Mouse (Mus musculus): ENCODE measurements around the gene Lactbl1. TPM values are rescaled to one million over a fixed set of nuclear protein-coding genes. Genes with fewer than 3 reads are reported as not detected.
A peak's percentile ranks its signal among the peaks of the same experiment; 100 is the strongest.

Gene Lactbl1
- polyA plus RNA-seq, 1 experiment from 2014 or later = not detected

DNA sequence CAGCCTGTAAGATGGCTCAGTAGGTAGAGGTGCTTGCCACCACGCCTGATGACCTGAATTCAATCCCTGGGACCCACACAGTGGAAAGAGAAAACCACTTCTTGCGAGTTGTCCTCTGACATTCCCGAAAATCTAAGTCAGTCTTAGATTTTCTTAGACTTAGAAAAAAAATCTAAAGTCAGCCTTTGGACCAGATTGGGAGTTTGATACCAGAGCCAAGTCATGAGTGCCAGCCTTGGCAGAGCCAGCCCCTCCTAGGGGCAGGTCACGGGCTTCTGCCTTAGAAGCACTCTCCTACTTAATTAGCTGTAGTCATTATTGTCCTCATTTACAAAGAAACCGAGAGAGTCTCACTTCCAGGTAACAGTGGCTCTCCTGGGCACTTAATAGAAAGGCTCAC is 465 bp upstream of the Lactbl1 start:
- Histone ChIP-seq H3K4me3 (ENCODE audit: low read depth, low read length) (no peak overlapping the region), H3K9me3 (ENCODE audit: control insufficient read depth, low read length) (no peaks in the 10 kb centered on the region), H3K27ac (ENCODE audit: low read depth, low read length) (no peak overlapping the region), H3K9ac (ENCODE audit: low read depth, low read length) (no peak overlapping the region), H3K4me2 (replicated peaks; ENCODE audit: low read depth, low read length) (no peak overlapping the region), H3K4me1 (replicated peaks; ENCODE audit: control insufficient read depth, insufficient read depth, low read length) (no peaks in the 10 kb centered on the region; the same call in 1 of the 2 replicates), H3K36me3 (ENCODE audit: control insufficient read depth, insufficient read depth, low read length) (no peaks in the 10 kb centered on the region), H3K27me3 (ENCODE audit: control insufficient read depth, insufficient read depth, low read length) (no peaks in the 10 kb centered on the region)
- ATAC-seq (ENCODE audit: low FRiP score) = no peak
- 58% methylated on average over 5 of the region's 5 CpGs for WGBS
- no peak for DNase-seq (ENCODE audit: low spot score)

DNA sequence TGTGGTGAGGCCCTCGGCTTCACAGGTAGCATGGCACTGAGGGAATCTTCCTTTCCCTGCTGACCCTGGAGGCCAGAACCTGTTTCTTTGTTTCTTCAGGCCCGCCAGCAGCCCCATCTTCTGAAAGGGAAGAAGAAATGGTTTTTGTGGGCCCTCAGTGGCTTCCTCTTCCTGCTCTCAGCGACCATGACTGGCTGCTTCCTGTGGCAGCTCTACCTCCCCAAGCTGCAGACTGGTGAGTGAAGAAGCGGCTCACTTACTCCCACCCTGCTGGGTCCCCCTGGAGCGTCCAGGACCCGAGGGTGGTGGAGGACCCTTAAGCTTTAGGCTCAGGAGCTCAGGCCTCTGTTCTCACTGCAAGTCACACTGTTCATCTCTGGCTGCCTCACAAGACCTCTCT is 4.2 kb downstream of the Lactbl1 start:
- Histone ChIP-seq H3K4me3 (ENCODE audit: low read depth, low read length) (no peak overlapping the region), H3K4me1 (replicated peaks; ENCODE audit: control insufficient read depth, insufficient read depth, low read length) (no peaks in the 10 kb centered on the region), H3K27me3 (ENCODE audit: control insufficient read depth, insufficient read depth, low read length) (no peaks in the 10 kb centered on the region), H3K9me3 (ENCODE audit: control insufficient read depth, low read length) (no peaks in the 10 kb centered on the region), H3K4me2 (replicated peaks; ENCODE audit: low read depth, low read length) (no peak overlapping the region), H3K27ac (ENCODE audit: low read depth, low read length) (no peak overlapping the region), H3K36me3 (ENCODE audit: control insufficient read depth, insufficient read depth, low read length) (no peaks in the 10 kb centered on the region), H3K9ac (ENCODE audit: low read depth, low read length) (no peak overlapping the region)
- WGBS = 85% methylated on average over 6 of the region's 6 CpGs
- ATAC-seq (ENCODE audit: low FRiP score) = no peak
- DNase-seq (ENCODE audit: low spot score) = no peak

DNA sequence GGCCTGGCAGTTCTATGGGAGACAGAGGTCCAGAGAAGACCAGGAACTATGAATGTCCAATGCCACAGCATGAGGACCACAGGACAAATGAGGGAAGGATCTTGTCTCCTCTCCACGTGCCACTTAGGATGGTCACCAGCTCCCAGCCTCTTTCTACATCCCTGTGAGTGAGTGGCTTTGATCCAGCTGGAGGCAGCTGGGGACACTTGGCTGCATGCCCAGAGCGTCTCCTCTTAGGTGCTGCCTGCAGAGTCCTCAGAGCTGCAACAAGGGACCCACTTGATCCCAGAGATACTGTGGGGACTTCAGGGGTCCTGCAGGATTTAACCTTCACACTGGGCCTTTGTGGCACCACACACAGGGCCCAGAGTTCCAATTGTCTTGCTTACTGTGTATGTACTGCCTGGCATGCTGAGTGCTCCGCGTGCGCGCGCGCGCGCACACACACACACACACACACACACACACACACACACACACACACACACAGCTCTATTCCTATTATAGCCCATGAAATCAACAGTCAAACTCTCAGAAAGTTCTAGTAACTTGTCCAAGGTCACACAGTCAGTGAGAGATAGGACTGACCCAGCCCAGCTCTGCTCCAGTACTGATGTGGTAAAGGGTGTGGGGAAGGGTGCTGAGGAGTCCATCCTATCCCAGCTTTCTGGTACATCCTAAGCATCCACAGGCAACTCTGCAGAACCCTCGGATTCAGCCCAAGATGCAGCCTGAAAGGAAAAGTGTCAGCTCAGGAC is 9.0 kb downstream of the Lactbl1 start:
- DNase-seq (ENCODE audit: low spot score) (no peak), ATAC-seq (ENCODE audit: low FRiP score) (no peak)
- no peaks in the 10 kb centered on the region for H3K36me3 ChIP-seq (ENCODE audit: control insufficient read depth, insufficient read depth, low read length)
- no peaks in the 10 kb centered on the region for H3K9me3 ChIP-seq (ENCODE audit: control insufficient read depth, low read length)
- 79% methylated on average over 11 of the region's 11 CpGs for WGBS
- H3K4me2 ChIP-seq (replicated peaks; ENCODE audit: low read depth, low read length) = no peak overlapping the region
- no peak overlapping the region for H3K4me3 ChIP-seq (ENCODE audit: low read depth, low read length)
- no peaks in the 10 kb centered on the region for H3K4me1 ChIP-seq (replicated peaks; ENCODE audit: control insufficient read depth, insufficient read depth, low read length)
- H3K27ac ChIP-seq (ENCODE audit: low read depth, low read length) = no peak overlapping the region
- H3K27me3 ChIP-seq (ENCODE audit: control insufficient read depth, insufficient read depth, low read length) = peaks cover 1% of the 10 kb centered on the region; the same call in 1 of the 2 replicates
- H3K9ac ChIP-seq (ENCODE audit: low read depth, low read length) = no peak overlapping the region

DNA sequence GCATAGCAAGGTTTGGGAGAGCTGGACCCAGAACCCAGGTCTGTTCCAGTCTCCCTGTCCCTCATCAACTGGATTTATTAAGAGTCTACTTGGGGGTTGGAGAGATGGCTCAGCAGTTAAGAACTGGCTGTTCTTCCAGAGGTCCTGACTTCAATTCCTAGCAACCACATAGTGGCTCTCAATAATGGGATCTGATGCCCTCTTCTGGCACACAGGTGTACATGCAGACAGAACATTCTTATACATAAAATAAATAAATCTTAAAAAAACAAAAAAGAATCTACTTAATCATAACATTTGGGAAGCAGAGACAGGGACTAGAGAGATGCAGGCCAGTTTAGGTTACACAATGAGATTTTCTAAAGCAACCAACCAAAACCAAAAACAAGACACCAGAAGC is 13.6 kb downstream of the Lactbl1 start:
- Histone ChIP-seq H3K27me3 (ENCODE audit: control insufficient read depth, insufficient read depth, low read length) (peaks cover 17% of the 10 kb centered on the region), H3K4me3 (ENCODE audit: low read depth, low read length) (no peak overlapping the region)

DNA sequence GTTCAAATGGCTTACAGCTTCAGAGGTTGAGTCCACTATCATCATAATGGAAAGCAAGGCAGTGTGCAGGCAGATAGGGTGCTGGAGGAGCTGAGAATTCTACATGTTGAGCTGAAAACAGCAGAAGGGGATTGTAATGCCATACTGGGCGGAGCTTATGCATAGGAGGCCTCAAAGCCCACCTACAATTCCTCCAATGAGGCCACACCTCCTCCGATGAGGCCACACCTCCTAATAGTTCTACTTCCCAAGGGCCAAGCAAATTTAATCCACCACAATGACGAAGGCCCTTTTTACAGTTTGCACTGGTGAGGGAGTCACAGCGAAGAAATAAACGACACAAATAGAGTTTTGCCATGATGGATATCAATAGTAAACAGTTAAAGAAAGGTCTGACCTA is 14.1 kb downstream of the Lactbl1 start:
- Histone ChIP-seq H3K27me3 (ENCODE audit: control insufficient read depth, insufficient read depth, low read length) (peaks cover 17% of the 10 kb centered on the region), H3K36me3 (ENCODE audit: control insufficient read depth, insufficient read depth, low read length) (no peaks in the 10 kb centered on the region)

More for the DNA sequence above, 13.6 kb downstream of the Lactbl1 start:
- DNase-seq (ENCODE audit: low spot score) (no peak), ATAC-seq (ENCODE audit: low FRiP score) (no peak)
- Histone ChIP-seq H3K9me3 (ENCODE audit: control insufficient read depth, low read length) (no peaks in the 10 kb centered on the region), H3K4me1 (replicated peaks; ENCODE audit: control insufficient read depth, insufficient read depth, low read length) (0 out of 2 replicates have a peak, but pooled peaks cover 4% of the 10 kb centered on the region), H3K27ac (ENCODE audit: low read depth, low read length) (no peak overlapping the region), H3K4me2 (replicated peaks; ENCODE audit: low read depth, low read length) (no peak overlapping the region), H3K9ac (ENCODE audit: low read depth, low read length) (no peak overlapping the region), H3K36me3 (ENCODE audit: control insufficient read depth, insufficient read depth, low read length) (no peaks in the 10 kb centered on the region)

DNA sequence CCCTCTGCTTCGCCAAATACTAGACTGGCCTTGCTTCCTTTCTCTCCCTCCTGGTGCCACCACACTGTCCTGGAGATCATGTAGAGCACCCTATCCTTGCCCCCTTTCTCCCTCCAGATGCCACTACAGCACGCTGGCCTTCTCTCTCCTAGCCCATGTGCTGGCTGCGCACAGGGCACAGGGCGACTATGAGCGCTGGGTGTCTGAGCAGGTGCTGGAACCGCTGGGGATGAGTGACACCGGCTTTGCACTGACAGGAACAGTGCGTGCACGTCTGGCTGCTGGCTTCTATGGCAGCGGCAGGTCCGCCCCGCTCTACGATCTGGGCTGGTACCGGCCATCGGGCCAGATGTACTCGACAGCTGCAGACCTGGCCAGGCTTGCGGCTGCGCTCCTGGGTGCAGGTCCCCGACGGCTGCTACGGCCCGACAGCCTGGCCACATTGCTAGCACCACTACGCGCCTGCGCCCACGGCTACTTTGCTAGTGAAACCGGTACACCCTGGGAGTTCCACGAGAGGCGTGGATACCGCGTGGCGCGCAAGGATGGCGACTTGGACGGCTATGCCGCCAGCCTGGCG is 14.7 kb downstream of the Lactbl1 start:
- peak overlapping the region; percentile 69 for H3K4me2 ChIP-seq (replicated peaks; ENCODE audit: low read depth, low read length)
- no peak overlapping the region for H3K27ac ChIP-seq (ENCODE audit: low read depth, low read length)
- 21% methylated on average over 36 of the region's 37 CpGs for WGBS
- peak overlapping the region; percentile 35 for H3K9ac ChIP-seq (ENCODE audit: low read depth, low read length)
- 0 out of 2 replicates have a peak, but pooled peaks cover 4% of the 10 kb centered on the region for H3K4me1 ChIP-seq (replicated peaks; ENCODE audit: control insufficient read depth, insufficient read depth, low read length)
- H3K9me3 ChIP-seq (ENCODE audit: control insufficient read depth, low read length) = no peaks in the 10 kb centered on the region
- H3K4me3 ChIP-seq (ENCODE audit: low read depth, low read length) = peak overlapping the region; percentile 44
- peaks cover 17% of the 10 kb centered on the region for H3K27me3 ChIP-seq (ENCODE audit: control insufficient read depth, insufficient read depth, low read length)
- no peak for ATAC-seq (ENCODE audit: low FRiP score)
- no peak for DNase-seq (ENCODE audit: low spot score)
- no peaks in the 10 kb centered on the region for H3K36me3 ChIP-seq (ENCODE audit: control insufficient read depth, insufficient read depth, low read length)

More for the DNA sequence above, 14.1 kb downstream of the Lactbl1 start:
- H3K4me1 ChIP-seq (replicated peaks; ENCODE audit: control insufficient read depth, insufficient read depth, low read length) = 0 out of 2 replicates have a peak, but pooled peaks cover 4% of the 10 kb centered on the region
- H3K4me2 ChIP-seq (replicated peaks; ENCODE audit: low read depth, low read length) = no peak overlapping the region
- no peak for ATAC-seq (ENCODE audit: low FRiP score)
- no peak overlapping the region for H3K27ac ChIP-seq (ENCODE audit: low read depth, low read length)
- no peak overlapping the region for H3K4me3 ChIP-seq (ENCODE audit: low read depth, low read length)
- no peaks in the 10 kb centered on the region for H3K9me3 ChIP-seq (ENCODE audit: control insufficient read depth, low read length)
- no peak for DNase-seq (ENCODE audit: low spot score)
- H3K9ac ChIP-seq (ENCODE audit: low read depth, low read length) = no peak overlapping the region
- WGBS = 60% methylated on average over 5 of the region's 5 CpGs

DNA sequence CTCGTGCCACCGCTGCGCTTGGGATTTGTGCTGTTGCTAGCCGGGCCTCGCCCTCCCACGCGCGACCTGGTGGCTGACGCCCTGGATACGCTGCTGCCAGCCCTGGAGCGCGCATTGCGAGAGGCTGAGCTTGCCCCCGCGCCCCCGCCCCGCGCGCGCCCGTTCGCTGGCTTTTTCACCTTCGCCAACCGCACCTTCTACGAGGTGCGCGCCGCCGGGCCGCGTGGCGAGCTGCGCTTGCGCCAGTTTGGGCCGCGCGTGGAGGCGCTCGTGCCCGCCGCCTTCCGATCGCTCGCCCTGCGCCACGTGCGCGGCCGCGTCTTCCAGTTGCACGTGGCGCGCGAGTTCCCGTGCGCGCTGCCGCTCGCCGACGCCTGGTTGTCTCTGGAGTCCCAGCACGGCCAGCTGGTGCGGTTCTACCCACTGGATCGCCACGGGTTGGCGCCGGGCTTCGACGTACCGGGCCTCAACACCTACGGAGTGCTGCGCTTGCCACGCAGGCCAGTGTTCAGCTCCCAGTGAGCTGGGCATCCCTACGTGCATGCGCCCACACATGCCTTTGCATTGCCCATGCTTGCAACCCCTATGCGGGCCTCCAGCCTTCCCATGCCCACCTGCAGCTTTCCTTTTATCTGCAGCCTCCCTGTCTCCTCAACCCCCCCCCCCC is 15.3 kb downstream of the Lactbl1 start:
- H3K4me3 ChIP-seq (ENCODE audit: low read depth, low read length) = peak overlapping the region; percentile 44
- peaks cover 17% of the 10 kb centered on the region for H3K27me3 ChIP-seq (ENCODE audit: control insufficient read depth, insufficient read depth, low read length)
- no peaks in the 10 kb centered on the region for H3K36me3 ChIP-seq (ENCODE audit: control insufficient read depth, insufficient read depth, low read length)
- peak overlapping the region; percentile 35 for H3K9ac ChIP-seq (ENCODE audit: low read depth, low read length)
- H3K9me3 ChIP-seq (ENCODE audit: control insufficient read depth, low read length) = no peaks in the 10 kb centered on the region
- ATAC-seq (ENCODE audit: low FRiP score) = peak; percentile 47; the same call in 1 of the 2 replicates
- 3% methylated on average over 68 of the region's 76 CpGs for WGBS
- peak; percentile 69 for DNase-seq (ENCODE audit: low spot score)
- 0 out of 2 replicates have a peak, but pooled peaks cover 4% of the 10 kb centered on the region for H3K4me1 ChIP-seq (replicated peaks; ENCODE audit: control insufficient read depth, insufficient read depth, low read length)
- no peak overlapping the region for H3K27ac ChIP-seq (ENCODE audit: low read depth, low read length)
- H3K4me2 ChIP-seq (replicated peaks; ENCODE audit: low read depth, low read length) = peak overlapping the region; percentile 69

DNA sequence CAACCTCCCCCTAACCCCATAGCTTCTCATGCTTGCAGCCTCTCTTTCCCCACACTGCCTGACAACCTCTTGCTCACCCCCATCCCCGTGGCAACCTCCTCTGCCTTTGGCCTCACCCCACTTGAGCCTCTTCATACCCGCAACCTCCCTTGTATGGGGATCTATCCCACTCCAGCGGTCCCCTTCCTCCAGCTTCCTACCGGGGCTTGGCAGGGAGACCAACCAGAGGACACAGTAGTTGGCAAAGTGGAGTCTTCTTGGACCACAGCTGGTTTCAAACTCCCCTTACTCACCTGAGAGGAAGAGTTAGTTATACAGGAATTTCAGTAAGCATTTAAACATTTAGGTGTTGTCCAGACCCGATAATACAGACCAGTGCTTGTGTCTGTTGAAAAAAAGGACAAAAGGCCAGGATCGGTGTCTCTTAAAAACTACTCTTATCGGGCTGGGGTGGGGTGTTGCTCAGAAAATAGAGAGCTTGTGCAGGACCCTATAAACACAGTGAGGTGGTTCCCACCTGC is 15.9 kb downstream of the Lactbl1 start:
- WGBS = 35% methylated on average over 7 of the region's 7 CpGs
- Histone ChIP-seq H3K9me3 (ENCODE audit: control insufficient read depth, low read length) (no peaks in the 10 kb centered on the region), H3K4me2 (replicated peaks; ENCODE audit: low read depth, low read length) (no peak overlapping the region; the same call in 1 of the 2 replicates), H3K27ac (ENCODE audit: low read depth, low read length) (no peak overlapping the region), H3K36me3 (ENCODE audit: control insufficient read depth, insufficient read depth, low read length) (no peaks in the 10 kb centered on the region), H3K27me3 (ENCODE audit: control insufficient read depth, insufficient read depth, low read length) (peaks cover 17% of the 10 kb centered on the region), H3K4me1 (replicated peaks; ENCODE audit: control insufficient read depth, insufficient read depth, low read length) (0 out of 2 replicates have a peak, but pooled peaks cover 4% of the 10 kb centered on the region), H3K9ac (ENCODE audit: low read depth, low read length) (no peak overlapping the region), H3K4me3 (ENCODE audit: low read depth, low read length) (no peak overlapping the region)
- ATAC-seq (ENCODE audit: low FRiP score) = no peak
- DNase-seq (ENCODE audit: low spot score) = peak; percentile 38

Data from hindbrain, embryonic 11.5 days (tissue).